Mouse (Mus musculus): ENCODE data around the gene Cwf19l1. TPM values are rescaled to one million over a fixed set of nuclear protein-coding genes. Genes with fewer than 3 reads are reported as not detected.

The Cwf19l1 gene
- total RNA-seq, 4 experiments from 2014 or later, result 7.3 to 10.3 (median 9.0) TPM

- no peak for DNase-seq (ENCODE audit: low spot score)
Measured at GRCm38 (mm10) chr19:44060226-44060625, 75.5 kb downstream of the Cwf19l1 start.

Other genes starting within 250 kb of the Cwf19l1 start
- 10 to 100 TPM in 1 of 4 experiments, 1 to 10 TPM in 3; 8.9 to 10.3 (median 9.2) TPM for gene Dnmbp, start 195.7 kb downstream of the Cwf19l1 start, total RNA-seq (2022)
- under 1 TPM in 3 of 4 experiments, not detected in 1; 0.19 to 0.22 (median 0.19) TPM for gene Cpn1, start 149.3 kb downstream of the Cwf19l1 start, total RNA-seq (2022)
- not detected for gene Cyp2c23, start 106.7 kb downstream of the Cwf19l1 start, total RNA-seq (2022)
- 10 to 100 TPM in 1 of 4 experiments, 1 to 10 TPM in 3; 6.7 to 11.7 (median 7.7) TPM for gene Erlin1, start 66.1 kb downstream of the Cwf19l1 start, total RNA-seq (2022)
- gene Chuk, start 28.4 kb downstream of the Cwf19l1 start, total RNA-seq (2022), result 10 to 100 TPM; 27.2 to 33.0 (median 29.3) TPM
- gene Bloc1s2, start 10.6 kb upstream of the Cwf19l1 start, total RNA-seq (2022), result 10 to 100 TPM; 14.1 to 21.6 (median 18.3) TPM
- gene Pkd2l1, start 56.6 kb upstream of the Cwf19l1 start, total RNA-seq (2022), result not detected
- gene Scd3, start 67.4 kb upstream of the Cwf19l1 start, total RNA-seq (2022), result under 1 TPM in 2 of 4 experiments, not detected in 2; 0.19 to 0.35 TPM
- gene Scd2, start 157.8 kb upstream of the Cwf19l1 start, total RNA-seq (2022), result 10 to 100 TPM in 1 of 4 experiments, 1 to 10 TPM in 3; 7.5 to 10.2 (median 9.4) TPM
- gene Scd4, start 197.2 kb upstream of the Cwf19l1 start, total RNA-seq (2022), result 1 to 10 TPM; 2.6 to 5.1 (median 3.1) TPM